Mouse (Mus musculus): ENCODE measurements around the gene Ankrd45.
"Not testable (repeated sequence)": the region's sequence is repeated elsewhere in the genome, so short reads cannot be mapped to it uniquely, and the experiment has no call there.

Gene Ankrd45

GRCm38 (mm10) chr1:161183677-161184076 is 41.2 kb downstream of the Ankrd45 start:
- DNase-seq (ENCODE audit: inconsistent age in 2 of 2, low spot score in 1 of 2): peak in 1 of 2 experiments; percentile 28

GRCm38 (mm10) chr1:161185431-161185830 is 42.9 kb downstream of the Ankrd45 start:
- DNase-seq (ENCODE audit: inconsistent age in 2 of 2, low spot score in 1 of 2): peak; percentile 49 to 69

- no peak for DNase-seq (ENCODE audit: inconsistent age in 2 of 2, low spot score in 1 of 2)
Observed at GRCm38 (mm10) chr1:161190253-161190910, 47.9 kb downstream of the Ankrd45 start.

- peak; percentile 79 to 94 for DNase-seq (ENCODE audit: inconsistent age in 2 of 2, low spot score in 1 of 2)
Observed at GRCm38 (mm10) chr1:161195541-161196351, 53.3 kb downstream of the Ankrd45 start.

GRCm38 (mm10) chr1:161196364-161196763 is 53.9 kb downstream of the Ankrd45 start:
- not testable (repeated sequence) for DNase-seq (ENCODE audit: inconsistent age in 2 of 2, low spot score in 1 of 2)

- DNase-seq (ENCODE audit: inconsistent age in 2 of 2, low spot score in 1 of 2): no peak
Observed at GRCm38 (mm10) chr1:161199856-161200255, 57.4 kb downstream of the Ankrd45 start.

GRCm38 (mm10) chr1:161214465-161214864 is 72.0 kb downstream of the Ankrd45 start:
- peak; percentile 24 to 69 for DNase-seq (ENCODE audit: inconsistent age in 2 of 2, low spot score in 1 of 2)

GRCm38 (mm10) chr1:161219816-161220215 is 77.3 kb downstream of the Ankrd45 start:
- no peak for DNase-seq (ENCODE audit: inconsistent age in 2 of 2, low spot score in 1 of 2)

All from adrenal gland, adult (tissue).